Mouse (Mus musculus) intestine, embryonic 16.5 days (tissue): Measurements from ENCODE around the gene Med13l. TPM values are rescaled to one million over a fixed set of nuclear protein-coding genes. Genes with fewer than 3 reads are reported as not detected.

Experiments used
- ATAC-seq: fragments of 200-750 bp; cut with Nextera tagmentation; 2 replicates; pipeline ENCODE4 v1.8.0; 2017; ENCODE audit warnings: moderate TSS enrichment, moderate library complexity
- H3K27ac ChIP-seq: fragments of 300-500 bp; sonication (generic); 2 replicates; pipeline ENCODE4 v1.5.1; 2014; ENCODE audit warnings: mild to moderate bottlenecking, low read length
- H3K27me3 ChIP-seq: fragments of 300-500 bp; sonication (generic); replicated peaks from 2 replicates; pipeline ENCODE4 v1.6.1; 2014; ENCODE audit warnings: low read length, control low read depth, mixed read lengths; ENCODE audit not compliant: control insufficient read depth, insufficient read depth
- H3K36me3 ChIP-seq: fragments of 300-500 bp; sonication (generic); 2 replicates; pipeline ENCODE4 v1.6.1; 2014; ENCODE audit warnings: low read length, control low read depth; ENCODE audit not compliant: control insufficient read depth, insufficient read depth
- H3K4me1 ChIP-seq: fragments of 300-500 bp; sonication (generic); 2 replicates; pipeline ENCODE4 v1.6.1; 2014; ENCODE audit warnings: low read length, control low read depth, mixed read lengths; ENCODE audit not compliant: control insufficient read depth, insufficient read depth
- H3K4me2 ChIP-seq: fragments of 300-500 bp; sonication (generic); 2 replicates; pipeline ENCODE4 v1.6.1; 2014; ENCODE audit warnings: low read depth, low read length, control low read depth
- H3K4me3 ChIP-seq: fragments of 300-500 bp; sonication (generic); 2 replicates; pipeline ENCODE4 v1.5.1; 2014; ENCODE audit warnings: mild to moderate bottlenecking, low read length
- H3K9ac ChIP-seq: fragments of 300-500 bp; sonication (generic); 2 replicates; pipeline ENCODE4 v1.6.1; 2014; ENCODE audit warnings: low read depth, low read length
- H3K9me3 ChIP-seq: fragments of 300-500 bp; sonication (generic); 2 replicates; pipeline ENCODE4 v1.6.1; 2016; ENCODE audit warnings: low read length, control low read depth; ENCODE audit not compliant: control insufficient read depth
- WGBS: fragments of 180-500 bp; shearing (Covaris S2); extraction: QIAGEN DNeasy Blood & Tissue Kit; methylation state at CpG from one replicate; pipeline ENCODE4 v1.1.7; 2014; 5-methylcytosine and 5-hydroxymethylcytosine counted together
- polyA plus RNA-seq: library from polyadenylated mRNA; unstranded; fragments of >200 nt; fragmentation: Nextera tagmentation; extraction: Ambion mirVana; gene quantifications from 2 replicates; pipeline ENCODE4 v1.2.1, GENCODE M21; 2015

Gene Med13l
- polyA plus RNA-seq, 1 experiment from 2014 or later, result 6.4 TPM

GRCm38 (mm10) chr5:118716295-118717271 is 156.1 kb downstream of the Med13l start:
- H3K4me1 ChIP-seq, result peaks cover 4% of the 10 kb centered on the region; the same call in 1 of the 2 replicates
- no peak overlapping the region for H3K4me2 ChIP-seq
- H3K9ac ChIP-seq, result no peak overlapping the region; the same call in 1 of the 2 replicates
- no peaks in the 10 kb centered on the region for H3K36me3 ChIP-seq
- ATAC-seq, result no peak
- H3K4me3 ChIP-seq, result no peak overlapping the region
- H3K9me3 ChIP-seq, result no peaks in the 10 kb centered on the region
- WGBS, result 50% methylated on average over 14 of the region's 14 CpGs
- H3K27ac ChIP-seq, result no peak overlapping the region
- no peaks in the 10 kb centered on the region for H3K27me3 ChIP-seq

DNA sequence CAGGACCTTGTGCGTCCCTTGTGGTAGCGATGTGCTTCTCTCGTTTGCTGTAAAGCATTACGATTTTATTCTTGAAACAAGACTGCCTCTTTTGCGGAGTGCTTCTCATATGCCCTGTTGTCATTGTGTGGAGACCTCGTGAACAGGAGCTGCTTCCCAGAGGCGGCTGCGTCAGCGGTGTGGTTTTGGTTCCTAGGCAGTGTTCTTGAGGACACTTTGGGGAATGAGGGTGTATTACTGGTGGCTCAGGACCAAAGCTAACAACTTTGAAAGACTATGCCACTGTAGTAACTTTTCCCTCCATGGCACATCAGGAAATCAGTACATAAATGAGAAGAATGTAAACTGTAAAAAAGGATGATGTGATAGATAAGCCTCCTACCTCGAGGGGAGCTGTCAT is 157.0 kb downstream of the Med13l start:
- no peaks in the 10 kb centered on the region for H3K9me3 ChIP-seq
- H3K27me3 ChIP-seq, result no peaks in the 10 kb centered on the region
- no peak overlapping the region for H3K9ac ChIP-seq
- WGBS, result 75% methylated on average over 10 of the region's 10 CpGs
- peaks cover 4% of the 10 kb centered on the region; the same call in 1 of the 2 replicates for H3K4me1 ChIP-seq
- H3K4me2 ChIP-seq, result no peak overlapping the region
- no peak for ATAC-seq
- no peaks in the 10 kb centered on the region for H3K36me3 ChIP-seq
- H3K4me3 ChIP-seq, result no peak overlapping the region
- no peak overlapping the region for H3K27ac ChIP-seq

DNA sequence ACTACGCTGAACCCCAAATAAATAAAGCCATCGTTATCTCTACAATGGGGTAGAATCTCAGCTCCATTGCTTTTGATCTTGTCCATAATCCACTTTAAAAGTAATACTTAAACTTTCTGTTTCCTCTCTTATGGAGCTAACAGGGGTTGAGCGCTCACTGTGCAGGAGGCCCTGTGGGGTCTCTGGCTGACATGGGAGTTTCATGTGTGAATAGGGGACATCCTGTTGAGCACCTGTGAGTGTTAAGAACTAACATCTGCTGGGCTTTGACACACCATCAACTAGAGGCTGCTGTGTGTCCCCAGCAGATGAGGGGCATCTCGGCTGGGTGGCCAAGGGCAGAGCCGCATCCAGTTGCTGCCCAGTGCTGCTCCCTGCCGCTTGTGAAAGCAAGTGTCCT is 157.6 kb downstream of the Med13l start:
- Histone ChIP-seq H3K9me3 (no peaks in the 10 kb centered on the region), H3K4me2 (no peak overlapping the region), H3K27me3 (no peaks in the 10 kb centered on the region), H3K9ac (no peak overlapping the region), H3K36me3 (no peaks in the 10 kb centered on the region), H3K27ac (no peak overlapping the region), H3K4me1 (peaks cover 4% of the 10 kb centered on the region; the same call in 1 of the 2 replicates), H3K4me3 (no peak overlapping the region)
- 78% methylated on average over 6 of the region's 6 CpGs for WGBS
- no peak for ATAC-seq

GRCm38 (mm10) chr5:118721416-118721815 is 160.9 kb downstream of the Med13l start:
- no peak for ATAC-seq
- peaks cover 4% of the 10 kb centered on the region; the same call in 1 of the 2 replicates for H3K4me1 ChIP-seq
- H3K27me3 ChIP-seq, result no peaks in the 10 kb centered on the region
- no peak overlapping the region for H3K9ac ChIP-seq
- 80% methylated on average over 12 of the region's 12 CpGs for WGBS
- H3K27ac ChIP-seq, result no peak overlapping the region
- H3K36me3 ChIP-seq, result 0 out of 2 replicates have a peak, but pooled peaks cover 2% of the 10 kb centered on the region
- H3K4me2 ChIP-seq, result no peak overlapping the region
- no peak overlapping the region for H3K4me3 ChIP-seq
- H3K9me3 ChIP-seq, result no peaks in the 10 kb centered on the region

- no peak for ATAC-seq
- Histone ChIP-seq H3K36me3 (0 out of 2 replicates have a peak, but pooled peaks cover 2% of the 10 kb centered on the region), H3K27ac (no peak overlapping the region), H3K9me3 (no peaks in the 10 kb centered on the region), H3K4me1 (peaks cover 4% of the 10 kb centered on the region; the same call in 1 of the 2 replicates), H3K4me2 (no peak overlapping the region), H3K4me3 (no peak overlapping the region), H3K9ac (no peak overlapping the region), H3K27me3 (no peaks in the 10 kb centered on the region)
- 83% methylated on average over 5 of the region's 5 CpGs for WGBS
Measured at GRCm38 (mm10) chr5:118721848-118722247, 161.4 kb downstream of the Med13l start.

GRCm38 (mm10) chr5:118722456-118722855 is 162.0 kb downstream of the Med13l start:
- no peak for ATAC-seq
- H3K9me3 ChIP-seq, result no peaks in the 10 kb centered on the region
- 0 out of 2 replicates have a peak, but pooled peaks cover 2% of the 10 kb centered on the region for H3K36me3 ChIP-seq
- H3K27ac ChIP-seq, result no peak overlapping the region
- no peaks in the 10 kb centered on the region for H3K27me3 ChIP-seq
- H3K4me2 ChIP-seq, result no peak overlapping the region
- H3K4me3 ChIP-seq, result no peak overlapping the region
- 0 out of 2 replicates have a peak, but pooled peaks cover 4% of the 10 kb centered on the region for H3K4me1 ChIP-seq
- 79% methylated on average over 3 of the region's 3 CpGs for WGBS
- no peak overlapping the region for H3K9ac ChIP-seq

GRCm38 (mm10) chr5:118725425-118725824 is 164.9 kb downstream of the Med13l start:
- WGBS, result 74% methylated on average over 6 of the region's 6 CpGs
- Histone ChIP-seq H3K4me2 (no peak overlapping the region), H3K4me1 (no peaks in the 10 kb centered on the region), H3K27me3 (no peaks in the 10 kb centered on the region), H3K27ac (no peak overlapping the region), H3K36me3 (0 out of 2 replicates have a peak, but pooled peaks cover 12% of the 10 kb centered on the region), H3K4me3 (no peak overlapping the region), H3K9me3 (no peaks in the 10 kb centered on the region), H3K9ac (no peak overlapping the region)
- no peak for ATAC-seq

GRCm38 (mm10) chr5:118725886-118726505 is 165.5 kb downstream of the Med13l start:
- H3K9me3 ChIP-seq, result no peaks in the 10 kb centered on the region
- WGBS, result 65% methylated on average over 10 of the region's 10 CpGs

GRCm38 (mm10) chr5:118727336-118727735 is 166.9 kb downstream of the Med13l start:
- WGBS, result 87% methylated on average over 16 of the region's 16 CpGs
- no peak overlapping the region for H3K4me2 ChIP-seq
- H3K27ac ChIP-seq, result no peak overlapping the region
- ATAC-seq, result no peak
- no peaks in the 10 kb centered on the region for H3K9me3 ChIP-seq
- no peak overlapping the region for H3K4me3 ChIP-seq
- H3K27me3 ChIP-seq, result no peaks in the 10 kb centered on the region
- no peak overlapping the region for H3K9ac ChIP-seq
- 0 out of 2 replicates have a peak, but pooled peaks cover 12% of the 10 kb centered on the region for H3K36me3 ChIP-seq
- H3K4me1 ChIP-seq, result no peaks in the 10 kb centered on the region

More at GRCm38 (mm10) chr5:118725886-118726505, 165.5 kb downstream of the Med13l start:
- Histone ChIP-seq H3K4me1 (no peaks in the 10 kb centered on the region), H3K36me3 (0 out of 2 replicates have a peak, but pooled peaks cover 12% of the 10 kb centered on the region), H3K27ac (no peak overlapping the region), H3K9ac (no peak overlapping the region), H3K27me3 (no peaks in the 10 kb centered on the region), H3K4me3 (no peak overlapping the region), H3K4me2 (no peak overlapping the region)
- ATAC-seq, result no peak
